Mouse (Mus musculus) heart, embryonic 14.5 days (tissue): ENCODE measurements around the gene Mob2. TPM values are rescaled to one million over a fixed set of nuclear protein-coding genes. Genes with fewer than 3 reads are reported as not detected.

Experiments used
- ATAC-seq: fragments of 200-750 bp; cut with Nextera tagmentation; 2 replicates; pipeline ENCODE4 v1.8.0; 2017; ENCODE audit warnings: low read depth, moderate TSS enrichment; ENCODE audit not compliant: insufficient number of reproducible peaks, insufficient read depth, low FRiP score
- H3K27ac ChIP-seq, 2 experiments: fragments of 200-500 bp in 1 of 2; fragments of 300-500 bp in 1 of 2; sonication (generic) in 1 of 2; replicated peaks in 1 of 2; 2 replicates each; pipeline ENCODE4 v1.5.1; 2012 to 2014; ENCODE audit warnings: low read depth in 2 of 2, low read length in 2 of 2, control low read depth in 1 of 2, mild to moderate bottlenecking in 1 of 2, mixed read lengths in 1 of 2; ENCODE audit not compliant: control insufficient read depth in 1 of 2, insufficient read depth in 1 of 2
- H3K27me3 ChIP-seq: fragments of 300-500 bp; sonication (generic); 2 replicates; pipeline ENCODE4 v1.6.1; 2014; ENCODE audit warnings: mild to moderate bottlenecking, low read length, control low read depth; ENCODE audit not compliant: control insufficient read depth, insufficient read depth
- H3K36me3 ChIP-seq: fragments of 300-500 bp; sonication (generic); 2 replicates; pipeline ENCODE4 v1.6.1; 2014; ENCODE audit warnings: mild to moderate bottlenecking, control low read depth, low read length, mixed read lengths; ENCODE audit not compliant: control insufficient read depth, insufficient read depth
- H3K4me1 ChIP-seq, 2 experiments: fragments of 200-500 bp in 1 of 2; fragments of 300-500 bp in 1 of 2; sonication (generic) in 1 of 2; 2 replicates each; pipeline ENCODE4 v1.6.1; 2012 to 2014; ENCODE audit warnings: low read length in 2 of 2, control low read depth in 1 of 2, mixed read lengths in 1 of 2; ENCODE audit not compliant: control insufficient read depth in 2 of 2, insufficient read depth in 2 of 2
- H3K4me2 ChIP-seq: fragments of 300-500 bp; sonication (generic); 2 replicates; pipeline ENCODE4 v1.6.1; 2014; ENCODE audit warnings: mild to moderate bottlenecking, low read length
- H3K4me3 ChIP-seq, 2 experiments: fragments of 200-500 bp in 1 of 2; fragments of 300-500 bp in 1 of 2; sonication (generic) in 1 of 2; 2 replicates each; pipeline ENCODE4 v1.5.1; 2012 to 2014; ENCODE audit warnings: low read length in 2 of 2, mild to moderate bottlenecking in 2 of 2, control low read depth in 1 of 2, low read depth in 1 of 2, moderate library complexity in 1 of 2; ENCODE audit not compliant: control insufficient read depth in 1 of 2, insufficient read depth in 1 of 2
- H3K9ac ChIP-seq: fragments of 300-500 bp; sonication (generic); 2 replicates; pipeline ENCODE4 v1.6.1; 2014; ENCODE audit warnings: mild to moderate bottlenecking, low read length
- H3K9me3 ChIP-seq: fragments of 300-500 bp; sonication (generic); 2 replicates; pipeline ENCODE4 v1.6.1; 2016; ENCODE audit warnings: low read length, control low read depth; ENCODE audit not compliant: control insufficient read depth
- WGBS: fragments of 180-500 bp; shearing (Covaris S2); extraction: QIAGEN DNeasy Blood & Tissue Kit; methylation state at CpG from one replicate; pipeline ENCODE4 v1.1.7; 2014; 5-methylcytosine and 5-hydroxymethylcytosine counted together
- polyA plus RNA-seq: library from polyadenylated mRNA; unstranded; fragments of >200 nt; fragmentation: Nextera tagmentation; extraction: Ambion mirVana; gene quantifications from 2 replicates; pipeline ENCODE4 v1.2.1, GENCODE M21; 2014

Mob2 gene
- polyA plus RNA-seq, 1 experiment from 2014 or later, result 48.9 TPM

GRCm38 (mm10) chr7:142019699-142020098 is 41.2 kb downstream of the Mob2 start:
- Histone ChIP-seq H3K27ac (no peak overlapping the region), H3K4me1 (peaks cover 0 to 18% of the 10 kb centered on the region in 2 experiments), H3K9me3 (no peaks in the 10 kb centered on the region), H3K27me3 (no peaks in the 10 kb centered on the region), H3K4me2 (no peak overlapping the region), H3K36me3 (peaks cover 15% of the 10 kb centered on the region), H3K9ac (no peak overlapping the region), H3K4me3 (no peak overlapping the region)
- ATAC-seq, result no peak
- WGBS, result 55% methylated on average over 2 of the region's 2 CpGs

DNA sequence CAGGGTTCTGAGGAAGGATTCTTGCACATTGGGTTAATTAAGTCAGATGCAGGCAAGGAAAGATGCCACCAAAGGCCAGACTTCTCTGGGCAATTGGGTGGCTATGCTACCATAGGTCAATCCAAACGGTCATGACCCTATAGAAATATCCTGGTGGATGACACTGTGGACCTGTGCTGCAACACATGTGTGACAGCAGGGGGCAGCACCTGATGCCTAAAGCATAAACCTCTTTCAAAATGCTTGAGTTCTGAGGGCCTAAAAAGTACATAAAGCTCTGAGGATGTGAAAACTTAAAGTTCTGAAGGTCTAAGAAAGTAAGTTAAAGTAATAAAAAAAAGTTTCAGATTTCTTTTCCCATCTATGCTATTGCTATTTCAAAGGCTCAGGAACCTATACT is 44.3 kb downstream of the Mob2 start:
- Histone ChIP-seq H3K4me3 (no peak overlapping the region), H3K4me2 (no peak overlapping the region), H3K9ac (no peak overlapping the region), H3K36me3 (peaks cover 33% of the 10 kb centered on the region), H3K27ac (no peak overlapping the region), H3K27me3 (no peaks in the 10 kb centered on the region), H3K4me1 (peaks cover 0 to 13% of the 10 kb centered on the region in 2 experiments; a peak in 3 of 4 replicates), H3K9me3 (no peaks in the 10 kb centered on the region)
- no peak for ATAC-seq
- 55% methylated on average over 1 of the region's 1 CpGs for WGBS

GRCm38 (mm10) chr7:142001597-142002340 is 59.1 kb downstream of the Mob2 start:
- ATAC-seq, result 0 out of 2 replicates have a peak, but pooled peaks have one; percentile 29
- H3K4me2 ChIP-seq, result no peak overlapping the region
- H3K9me3 ChIP-seq, result no peaks in the 10 kb centered on the region
- no peak overlapping the region for H3K27ac ChIP-seq
- H3K4me1 ChIP-seq, result 0 out of 4 replicates have a peak, but pooled peaks cover 0 to 2% of the 10 kb centered on the region in 2 experiments
- 0 out of 2 replicates have a peak, but pooled peaks cover 5% of the 10 kb centered on the region for H3K36me3 ChIP-seq
- H3K9ac ChIP-seq, result no peak overlapping the region
- 91% methylated on average over 22 of the region's 22 CpGs for WGBS
- H3K27me3 ChIP-seq, result no peaks in the 10 kb centered on the region
- no peak overlapping the region for H3K4me3 ChIP-seq

- no peak overlapping the region for H3K27ac ChIP-seq
- 94% methylated on average over 3 of the region's 3 CpGs for WGBS
- no peak for ATAC-seq
- no peak overlapping the region for H3K9ac ChIP-seq
- no peak overlapping the region for H3K4me3 ChIP-seq
- 0 out of 4 replicates have a peak, but pooled peaks cover 0 to 2% of the 10 kb centered on the region in 2 experiments for H3K4me1 ChIP-seq
- H3K9me3 ChIP-seq, result no peaks in the 10 kb centered on the region
- no peak overlapping the region for H3K4me2 ChIP-seq
- H3K36me3 ChIP-seq, result 0 out of 2 replicates have a peak, but pooled peaks cover 5% of the 10 kb centered on the region
- no peaks in the 10 kb centered on the region for H3K27me3 ChIP-seq
These were observed 60.2 kb downstream of the Mob2 start for GRCm38 (mm10) chr7:142000661-142001060.

- Histone ChIP-seq H3K4me3 (no peak overlapping the region), H3K9ac (no peak overlapping the region), H3K27ac (no peak overlapping the region), H3K36me3 (no peaks in the 10 kb centered on the region), H3K9me3 (no peaks in the 10 kb centered on the region), H3K27me3 (no peaks in the 10 kb centered on the region), H3K4me1 (no peaks in the 10 kb centered on the region), H3K4me2 (no peak overlapping the region)
- ATAC-seq, result no peak
- WGBS, result 81% methylated on average over 4 of the region's 4 CpGs
These were observed 66.7 kb downstream of the Mob2 start for GRCm38 (mm10) chr7:141994121-141994520.

DNA sequence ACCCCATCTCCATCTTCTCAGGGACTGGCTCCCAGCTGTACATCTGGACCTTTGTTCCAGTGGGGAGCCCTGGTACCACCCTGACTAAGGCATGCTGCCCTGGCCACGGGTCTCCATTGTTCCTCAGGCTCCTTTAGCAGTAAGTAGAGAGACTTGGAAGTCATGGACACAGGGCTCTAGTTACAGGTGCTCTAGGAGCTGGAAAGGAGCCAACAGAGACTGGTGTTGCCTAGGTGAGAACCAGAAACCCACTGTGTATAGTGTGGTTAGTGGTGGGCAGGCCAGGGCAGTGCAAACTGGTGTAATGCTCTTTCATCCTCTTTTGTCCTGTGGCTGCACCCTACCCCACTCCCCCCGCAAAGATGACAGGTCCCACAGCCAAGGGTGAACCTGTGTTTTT is 69.7 kb downstream of the Mob2 start:
- no peak overlapping the region for H3K4me3 ChIP-seq
- no peak overlapping the region for H3K4me2 ChIP-seq
- 79% methylated on average over 2 of the region's 2 CpGs for WGBS
- no peaks in the 10 kb centered on the region for H3K4me1 ChIP-seq
- no peak overlapping the region for H3K9ac ChIP-seq
- H3K36me3 ChIP-seq, result no peaks in the 10 kb centered on the region
- no peaks in the 10 kb centered on the region for H3K27me3 ChIP-seq
- H3K9me3 ChIP-seq, result no peaks in the 10 kb centered on the region
- H3K27ac ChIP-seq, result no peak overlapping the region
- ATAC-seq, result no peak

DNA sequence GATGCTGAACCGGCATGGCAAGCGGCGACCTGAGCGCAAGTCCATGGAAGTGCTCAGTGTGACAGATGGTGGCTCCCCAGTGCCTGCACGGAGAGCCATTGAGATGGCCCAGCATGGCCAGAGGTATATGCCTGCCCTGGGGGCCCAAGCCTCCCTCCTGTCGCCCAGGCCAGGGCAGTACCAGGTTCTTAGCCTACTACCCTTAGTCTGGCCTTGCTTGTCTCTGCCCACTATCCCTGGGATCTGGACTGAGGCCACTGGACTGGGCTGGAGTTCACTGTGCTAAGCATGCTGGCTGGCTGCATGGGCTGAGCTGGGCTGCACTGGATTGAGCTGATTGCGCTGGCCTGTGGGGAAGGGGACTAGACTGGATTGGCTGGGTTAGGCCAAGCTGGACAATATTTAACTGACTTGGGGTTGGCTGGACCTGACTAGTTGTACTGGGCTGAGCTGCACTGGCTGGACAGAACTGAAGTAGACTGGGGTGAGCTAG is 72.5 kb downstream of the Mob2 start:
- H3K36me3 ChIP-seq, result no peaks in the 10 kb centered on the region
- H3K4me1 ChIP-seq, result no peaks in the 10 kb centered on the region
- 80% methylated on average over 7 of the region's 7 CpGs for WGBS
- H3K4me3 ChIP-seq, result no peak overlapping the region
- H3K27ac ChIP-seq, result no peak overlapping the region
- H3K9ac ChIP-seq, result no peak overlapping the region
- ATAC-seq, result no peak
- H3K27me3 ChIP-seq, result no peaks in the 10 kb centered on the region
- no peaks in the 10 kb centered on the region for H3K9me3 ChIP-seq
- H3K4me2 ChIP-seq, result no peak overlapping the region
